In genomic region chr6:28418449-28418848, GRCm38 (mm10) we compare ENCODE assay signal across 10 mouse cellular contexts. TPM values are rescaled to one million over a fixed set of nuclear protein-coding genes. Genes with fewer than 3 reads are reported as not detected.
A peak's percentile ranks its signal among the peaks of the same experiment; 100 is the strongest.
DNase-seq lines count a peak whose midpoint lies in the region; ATAC-seq lines count a peak whose summit lies in the region.
"Had no signal": no experiment of that assay in that cellular context is flagged by ENCODE, and none has a peak within 500 bp of the region (broad histone marks: within the 10 kb centered on the region; RNA-seq: fewer than 3 reads in every experiment).

No protein-coding gene starts in this region.

- ATAC-seq in erythroid progenitor cell, adult 5-6 weeks (replicated peaks; ENCODE audit: low FRiP score, poor library complexity, severe bottlenecking): no peak

- no peaks in the 10 kb centered on the region for H3K9me3 ChIP-seq in forebrain, embryonic 10.5 days

- no peak overlapping the region for H3K4me3 ChIP-seq in forebrain, embryonic 10.5 days

- peaks cover 52% of the 10 kb centered on the region for H3K36me3 ChIP-seq in forebrain, embryonic 10.5 days (replicated peaks)

- H3K27ac ChIP-seq in forebrain, embryonic 10.5 days: no peak overlapping the region

- H3K4me1 ChIP-seq in forebrain, embryonic 10.5 days: peaks cover 30% of the 10 kb centered on the region

- peak; percentile 48 to 76 for DNase-seq in adrenal gland, adult 18-20 months (ENCODE audit: low spot score in 2 of 2)
- peak; percentile 50 to 58 for DNase-seq in adrenal gland, postnatal 4 days (ENCODE audit: low spot score in 2 of 2)
- DNase-seq in gastrocnemius, postnatal 4 days (ENCODE audit: low spot score in 2 of 2): peak; percentile 61 to 87
- peak; percentile 87 to 93 for DNase-seq in kidney, postnatal 36 days
- peak; percentile 61 to 78 for DNase-seq in lung, postnatal 4 days
- no peak for DNase-seq in thymus, postnatal 10 days (ENCODE audit: low spot score in 2 of 2)
- no peak for DNase-seq in forebrain, embryonic 10.5 days (ENCODE audit: extremely low spot score, low spot score)

- no peaks in the 10 kb centered on the region for H3K27me3 ChIP-seq in forebrain, embryonic 10.5 days (ENCODE audit: poor library complexity, severe bottlenecking)

- WGBS in forebrain, embryonic 10.5 days: 93% methylated on average over 14 of the region's 14 CpGs

RNA-seq across cellular contexts. Expression of gene Arf5, which starts 4.9 kb away (rescaled TPM):
- total RNA-seq in adrenal gland, adult 18-20 months (2021): 100 to 1,000 TPM; 139 to 163 TPM
- 100 to 1,000 TPM; 202 to 211 TPM for total RNA-seq in adrenal gland, postnatal 4 days (2021)
- total RNA-seq in gastrocnemius, postnatal 4 days (2021): 100 to 1,000 TPM; 150 to 165 TPM
- total RNA-seq in erythroid progenitor cell, adult 5-6 weeks (2015; ENCODE audit: low replicate concordance): 262 and 308 TPM in 2 replicates
- 208 and 225 TPM in 2 replicates for total RNA-seq in erythroid progenitor cell, adult 5-6 weeks (2017; ENCODE audit: low replicate concordance)
- polyA plus RNA-seq in forebrain, embryonic 10.5 days (2016; fragmentation: Nextera tagmentation; extraction: Ambion mirVana): 269 and 281 TPM in 2 replicates

RNA-seq across cellular contexts. Expression of gene Fscn3, which starts 9.1 kb away (rescaled TPM):
- not detected for total RNA-seq in adrenal gland, adult 18-20 months (2021)
- not detected for total RNA-seq in adrenal gland, postnatal 4 days (2021)
- total RNA-seq in gastrocnemius, postnatal 4 days (2021): under 1 TPM in 1 of 2 experiments, not detected in 1; 0.13 TPM
- not detected in 2 replicates for total RNA-seq in erythroid progenitor cell, adult 5-6 weeks (2015; ENCODE audit: low replicate concordance)
- 0.39 TPM in 1 of 2 replicates, not detected in the other for total RNA-seq in erythroid progenitor cell, adult 5-6 weeks (2017; ENCODE audit: low replicate concordance)
- 0.14 TPM in 1 of 2 replicates, not detected in the other for polyA plus RNA-seq in forebrain, embryonic 10.5 days (2016; fragmentation: Nextera tagmentation; extraction: Ambion mirVana)

RNA-seq across cellular contexts. Expression of gene Gcc1, which starts 9.7 kb away (rescaled TPM):
- 10 to 100 TPM; 15.2 to 18.1 TPM for total RNA-seq in adrenal gland, adult 18-20 months (2021)
- 10 to 100 TPM; 17.3 to 20.6 TPM for total RNA-seq in adrenal gland, postnatal 4 days (2021)
- 10 to 100 TPM in 1 of 2 experiments, 1 to 10 TPM in 1; 9.2 to 10.4 TPM for total RNA-seq in gastrocnemius, postnatal 4 days (2021)
- 7.1 and 9.7 TPM in 2 replicates for total RNA-seq in erythroid progenitor cell, adult 5-6 weeks (2015; ENCODE audit: low replicate concordance)
- total RNA-seq in erythroid progenitor cell, adult 5-6 weeks (2017; ENCODE audit: low replicate concordance): 14.7 and 18.7 TPM in 2 replicates
- 10.6 and 11.2 TPM in 2 replicates for polyA plus RNA-seq in forebrain, embryonic 10.5 days (2016; fragmentation: Nextera tagmentation; extraction: Ambion mirVana)

RNA-seq across cellular contexts. Expression of gene Zfp800, which starts 20.6 kb away (rescaled TPM):
- total RNA-seq in adrenal gland, adult 18-20 months (2021): 10 to 100 TPM; 23.9 to 29.5 TPM
- total RNA-seq in adrenal gland, postnatal 4 days (2021): 10 to 100 TPM; 23.6 to 25.7 TPM
- total RNA-seq in gastrocnemius, postnatal 4 days (2021): 10 to 100 TPM; 11.1 to 14.9 TPM
- total RNA-seq in erythroid progenitor cell, adult 5-6 weeks (2015; ENCODE audit: low replicate concordance): 92.2 and 116 TPM in 2 replicates
- total RNA-seq in erythroid progenitor cell, adult 5-6 weeks (2017; ENCODE audit: low replicate concordance): 92.7 and 100 TPM in 2 replicates
- polyA plus RNA-seq in forebrain, embryonic 10.5 days (2016; fragmentation: Nextera tagmentation; extraction: Ambion mirVana): 22.0 and 22.8 TPM in 2 replicates

RNA-seq across cellular contexts. Expression of gene Pax4, which starts 30.7 kb away (rescaled TPM):
- not detected for total RNA-seq in adrenal gland, adult 18-20 months (2021)
- not detected for total RNA-seq in adrenal gland, postnatal 4 days (2021)
- total RNA-seq in gastrocnemius, postnatal 4 days (2021): not detected
- total RNA-seq in erythroid progenitor cell, adult 5-6 weeks (2015; ENCODE audit: low replicate concordance): not detected in 2 replicates
- not detected in 2 replicates for total RNA-seq in erythroid progenitor cell, adult 5-6 weeks (2017; ENCODE audit: low replicate concordance)
- polyA plus RNA-seq in forebrain, embryonic 10.5 days (2016; fragmentation: Nextera tagmentation; extraction: Ambion mirVana): 0.12 TPM in 1 of 2 replicates, not detected in the other
- polyA plus RNA-seq: frontal cortex, adult 2 months; lung, embryonic 16.5 days had no signal

Comparison
In these comparisons a context has a peak if more than half of its experiments do, and no peak if none do; other contexts are left out.
1. DNase-seq: peak in adrenal gland, adult 18-20 months (2 of 2), adrenal gland, postnatal 4 days (2 of 2), gastrocnemius, postnatal 4 days (2 of 2), kidney, postnatal 36 days (2 of 2) and lung, postnatal 4 days (2 of 2); none in thymus, postnatal 10 days (0 of 2) and forebrain, embryonic 10.5 days (single experiment).